Mouse (Mus musculus): Measurements from ENCODE around the gene Inca1.

DNA sequence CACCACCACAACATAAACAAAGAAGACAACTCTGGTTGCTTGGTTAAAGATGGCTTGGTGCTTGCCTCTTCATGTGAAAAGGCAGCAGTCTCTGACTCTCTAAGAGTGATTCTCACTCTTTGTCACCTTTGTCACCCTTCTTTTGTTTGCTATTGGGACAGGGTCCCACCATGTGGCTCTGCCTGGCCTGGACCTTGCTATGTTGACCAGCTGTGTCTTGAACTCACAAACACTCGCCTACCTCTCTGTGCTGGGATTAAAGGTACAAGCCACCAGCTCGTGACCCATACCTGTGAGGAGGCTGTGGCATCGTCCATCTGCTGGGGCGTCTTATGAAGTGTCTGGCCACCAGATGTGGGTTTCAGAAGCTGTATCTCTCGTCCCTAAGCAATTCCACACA is 33.3 kb upstream of the Inca1 start:
- TF ChIP-seq POLR2A (IDR thresholded peaks at IDR 0.05; ENCODE audit: control insufficient read depth, low read depth, low read length) (no peak), CTCF (IDR thresholded peaks at IDR 0.05; ENCODE audit: control insufficient read depth, insufficient read depth, insufficient replicate concordance, low read depth, low read length) (no peak)

All from testis, adult 2 months (tissue).